Mouse (Mus musculus): Measurements from ENCODE around the gene Zfp213. TPM values are rescaled to one million over a fixed set of nuclear protein-coding genes. Genes with fewer than 3 reads are reported as not detected.
A peak's percentile ranks its signal among the peaks of the same experiment; 100 is the strongest.

Gene Zfp213
- polyA plus RNA-seq, 1 experiment from 2014 or later = 21.3 TPM

DNA sequence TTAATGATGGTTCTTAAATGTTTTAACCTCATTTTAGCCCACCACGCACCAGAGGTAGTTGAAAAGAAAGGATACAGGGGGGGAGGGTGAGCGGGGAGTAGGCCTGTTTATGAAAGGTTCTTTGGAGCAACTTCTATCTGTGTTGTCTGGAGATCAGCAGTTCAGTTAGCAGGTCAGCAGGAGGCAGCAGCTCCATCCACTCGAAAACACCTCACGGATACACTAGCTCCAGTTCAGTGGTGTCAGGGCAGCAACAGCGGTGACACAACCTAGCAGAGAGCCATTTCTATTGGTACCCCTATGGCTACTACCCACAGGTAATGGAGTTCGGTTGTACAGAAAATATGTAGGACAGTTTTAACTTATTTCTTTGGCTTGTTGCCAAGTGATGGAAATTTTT lies 6.0 kb upstream of the Zfp213 start:
- no peaks in the 10 kb centered on the region for H3K9me3 ChIP-seq
- no peak overlapping the region for H3K27ac ChIP-seq
- no peak overlapping the region for H3K4me2 ChIP-seq (replicated peaks)
- peaks cover under 1% of the 10 kb centered on the region for H3K4me1 ChIP-seq
- H3K27me3 ChIP-seq (replicated peaks) = no peaks in the 10 kb centered on the region
- H3K9ac ChIP-seq = no peak overlapping the region
- H3K4me3 ChIP-seq = no peak overlapping the region
- H3K36me3 ChIP-seq = peaks cover 18% of the 10 kb centered on the region
- ATAC-seq (ENCODE audit: low FRiP score, low read depth) = no peak
- 49% methylated on average over 6 of the region's 6 CpGs for WGBS

DNA sequence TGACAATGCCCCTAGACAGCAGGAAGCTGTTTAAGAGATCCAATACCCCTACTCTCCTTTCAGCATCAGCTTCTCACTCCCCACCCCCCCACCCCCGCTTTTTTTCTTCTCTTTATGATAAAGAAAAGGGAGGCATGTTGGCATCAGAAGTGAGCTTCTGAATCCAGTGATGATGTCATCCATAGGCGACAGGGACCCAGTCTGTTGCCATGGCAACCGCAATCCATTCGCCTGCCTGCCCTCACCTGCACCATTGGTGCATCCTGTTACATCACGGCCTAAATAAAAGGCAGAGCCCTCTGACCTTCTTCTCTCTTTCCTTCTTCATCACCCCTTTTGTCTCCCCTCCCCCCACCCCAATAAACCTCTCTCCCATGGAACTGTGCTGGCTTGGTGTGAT lies 4.3 kb upstream of the Zfp213 start:
- H3K4me1 ChIP-seq = peaks cover 5% of the 10 kb centered on the region
- no peak for ATAC-seq (ENCODE audit: low FRiP score, low read depth)
- 39% methylated on average over 5 of the region's 5 CpGs for WGBS
- no peak overlapping the region for H3K4me2 ChIP-seq (replicated peaks)
- no peak overlapping the region for H3K9ac ChIP-seq
- 0 out of 2 replicates have a peak, but pooled peaks cover 3% of the 10 kb centered on the region for H3K36me3 ChIP-seq
- no peak overlapping the region for H3K4me3 ChIP-seq
- no peaks in the 10 kb centered on the region for H3K27me3 ChIP-seq (replicated peaks)
- H3K9me3 ChIP-seq = no peaks in the 10 kb centered on the region
- no peak overlapping the region for H3K27ac ChIP-seq

DNA sequence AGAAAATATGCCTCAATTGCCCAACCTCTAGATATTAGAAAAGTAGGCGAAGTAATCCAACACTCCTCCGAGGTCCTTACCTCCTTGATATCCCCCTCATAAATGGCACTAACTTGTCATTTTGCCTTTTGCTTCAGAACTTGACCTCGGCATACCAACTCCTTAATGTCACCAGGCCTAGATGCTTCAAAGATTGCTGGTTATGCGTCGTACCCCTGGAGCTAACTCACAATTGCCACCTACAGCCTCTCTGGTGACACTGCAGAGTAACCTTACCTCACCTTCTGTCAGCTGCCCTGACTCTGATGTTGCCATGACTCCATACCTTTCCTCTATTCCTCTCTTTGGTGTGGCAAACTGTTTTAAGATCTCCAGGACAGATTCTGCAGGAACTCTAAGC lies 2.7 kb upstream of the Zfp213 start:
- ATAC-seq (ENCODE audit: low FRiP score, low read depth) = no peak
- Histone ChIP-seq H3K4me3 (no peak overlapping the region), H3K9me3 (no peaks in the 10 kb centered on the region), H3K4me1 (peaks cover 5% of the 10 kb centered on the region), H3K36me3 (no peaks in the 10 kb centered on the region), H3K9ac (no peak overlapping the region), H3K27ac (no peak overlapping the region), H3K4me2 (replicated peaks) (no peak overlapping the region), H3K27me3 (replicated peaks) (no peaks in the 10 kb centered on the region)
- WGBS = 63% methylated on average over 5 of the region's 5 CpGs

DNA sequence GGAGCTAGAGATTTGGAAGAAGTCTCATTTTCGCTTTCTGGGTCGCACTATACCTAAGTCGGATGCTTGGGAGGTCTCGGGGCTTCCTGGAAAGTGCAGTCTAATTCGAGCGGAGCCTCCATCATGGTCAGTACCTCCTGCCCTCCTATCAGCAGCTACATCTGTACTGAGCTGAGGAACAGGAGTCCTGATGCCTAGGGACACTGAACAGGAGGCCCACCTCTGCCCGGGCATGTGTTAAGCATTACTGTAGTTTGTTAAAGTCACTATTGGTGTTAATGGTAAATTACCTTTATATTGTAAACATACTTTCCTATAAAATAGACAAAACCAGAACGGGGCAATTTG lies 304 bp upstream of the Zfp213 start:
- peak; percentile 85 for ATAC-seq (ENCODE audit: low FRiP score, low read depth)
- H3K9me3 ChIP-seq = no peaks in the 10 kb centered on the region
- no peak overlapping the region; the same call in 1 of the 2 replicates for H3K27ac ChIP-seq
- H3K36me3 ChIP-seq = peaks cover 22% of the 10 kb centered on the region
- peak overlapping the region; percentile 76 for H3K4me3 ChIP-seq
- WGBS = 1% methylated on average over 8 of the region's 8 CpGs
- no peaks in the 10 kb centered on the region for H3K27me3 ChIP-seq (replicated peaks)
- H3K4me2 ChIP-seq (replicated peaks) = peak overlapping the region; percentile 63
- peaks cover 5% of the 10 kb centered on the region for H3K4me1 ChIP-seq
- H3K9ac ChIP-seq = peak overlapping the region; percentile 81

DNA sequence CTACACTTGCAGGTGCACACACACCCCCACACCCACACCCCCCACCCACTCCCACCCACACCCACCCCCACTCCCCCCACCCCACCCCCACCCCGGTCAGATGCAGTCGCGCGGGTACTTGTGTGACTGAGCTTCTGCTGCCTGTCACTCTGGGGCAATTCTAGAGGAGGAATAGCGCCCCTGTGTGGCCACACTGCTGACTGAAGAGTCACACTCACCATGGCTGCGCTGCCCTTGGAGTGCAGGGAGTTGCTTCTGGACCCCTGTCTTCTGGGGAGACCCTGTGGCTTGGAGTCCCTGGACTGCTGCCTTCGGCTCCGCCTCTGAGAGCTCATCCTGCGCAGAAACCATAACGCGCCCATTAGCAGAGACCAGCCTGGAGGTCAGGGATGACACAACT lies 4.3 kb downstream of the Zfp213 start:
- no peak overlapping the region for H3K4me3 ChIP-seq
- H3K9me3 ChIP-seq = no peaks in the 10 kb centered on the region
- no peaks in the 10 kb centered on the region for H3K27me3 ChIP-seq (replicated peaks)
- H3K9ac ChIP-seq = no peak overlapping the region
- WGBS = 55% methylated on average over 11 of the region's 11 CpGs
- H3K27ac ChIP-seq = no peak overlapping the region
- ATAC-seq (ENCODE audit: low FRiP score, low read depth) = no peak
- H3K4me1 ChIP-seq = peaks cover 2% of the 10 kb centered on the region
- H3K36me3 ChIP-seq = peaks cover 66% of the 10 kb centered on the region
- H3K4me2 ChIP-seq (replicated peaks) = no peak overlapping the region

DNA sequence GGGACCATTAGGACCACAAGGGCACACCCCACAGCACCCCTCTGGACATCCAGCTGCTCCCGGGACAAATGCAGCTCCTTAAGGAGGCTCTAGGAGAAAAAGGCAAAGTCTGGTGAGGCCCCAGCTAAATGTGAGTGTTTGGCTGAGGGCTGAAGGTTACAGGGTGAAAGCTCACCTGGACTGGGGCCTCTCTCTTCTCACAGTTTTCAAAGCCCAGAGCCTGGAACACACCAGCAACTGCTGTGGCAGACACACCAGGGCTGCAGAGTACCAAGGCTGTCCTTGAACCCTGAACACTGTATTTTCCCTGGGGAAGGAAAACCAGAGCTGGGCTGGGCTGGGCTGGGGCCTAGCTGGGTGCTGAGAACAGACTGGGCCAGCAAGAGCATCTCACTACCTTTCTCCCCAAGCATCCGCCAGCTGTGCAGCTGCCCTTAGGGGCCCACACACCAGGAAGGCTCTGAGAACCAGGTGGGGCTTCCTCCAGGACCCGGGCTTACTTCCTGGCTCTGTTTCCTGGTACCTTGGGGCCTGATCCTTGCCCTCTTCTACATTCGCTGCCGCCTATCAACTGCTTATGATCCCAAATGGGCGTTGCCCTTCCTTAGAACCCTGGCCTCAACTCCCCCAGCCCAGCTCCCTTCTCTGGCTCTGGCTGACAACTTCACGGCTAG lies 8.7 kb downstream of the Zfp213 start:
- 85% methylated on average over 7 of the region's 7 CpGs for WGBS
- Histone ChIP-seq H3K9ac (no peak overlapping the region), H3K4me3 (no peak overlapping the region), H3K4me1 (peaks cover 3% of the 10 kb centered on the region), H3K27ac (no peak overlapping the region), H3K9me3 (no peaks in the 10 kb centered on the region), H3K36me3 (peaks cover 54% of the 10 kb centered on the region), H3K4me2 (replicated peaks) (no peak overlapping the region), H3K27me3 (replicated peaks) (no peaks in the 10 kb centered on the region)
- no peak for ATAC-seq (ENCODE audit: low FRiP score, low read depth)

DNA sequence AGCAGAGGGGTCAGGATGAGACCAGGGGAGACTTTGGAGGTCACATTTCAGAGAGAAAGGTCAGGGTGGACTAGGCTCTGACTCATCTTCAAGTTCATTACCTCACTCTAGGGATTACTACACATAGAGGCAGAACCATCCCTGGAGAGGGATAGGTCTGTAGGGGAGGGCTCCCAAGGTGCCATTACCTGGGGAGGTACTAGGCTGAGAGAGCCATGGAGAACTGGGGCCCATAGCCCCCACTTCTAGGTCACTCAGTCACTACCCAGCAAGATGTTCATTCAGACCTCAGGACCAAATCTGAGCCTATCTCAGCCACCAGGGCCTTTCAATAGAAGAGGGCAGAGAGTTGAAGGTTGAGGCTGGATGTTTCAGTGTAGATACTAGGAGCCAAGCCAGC lies 9.7 kb downstream of the Zfp213 start:
- peaks cover 3% of the 10 kb centered on the region for H3K4me1 ChIP-seq
- H3K4me2 ChIP-seq (replicated peaks) = no peak overlapping the region
- no peak overlapping the region; the same call in 1 of the 2 replicates for H3K9ac ChIP-seq
- no peaks in the 10 kb centered on the region for H3K9me3 ChIP-seq
- H3K4me3 ChIP-seq = no peak overlapping the region
- peaks cover 44% of the 10 kb centered on the region for H3K36me3 ChIP-seq
- H3K27me3 ChIP-seq (replicated peaks) = no peaks in the 10 kb centered on the region
- no peak overlapping the region for H3K27ac ChIP-seq
- ATAC-seq (ENCODE audit: low FRiP score, low read depth) = no peak

DNA sequence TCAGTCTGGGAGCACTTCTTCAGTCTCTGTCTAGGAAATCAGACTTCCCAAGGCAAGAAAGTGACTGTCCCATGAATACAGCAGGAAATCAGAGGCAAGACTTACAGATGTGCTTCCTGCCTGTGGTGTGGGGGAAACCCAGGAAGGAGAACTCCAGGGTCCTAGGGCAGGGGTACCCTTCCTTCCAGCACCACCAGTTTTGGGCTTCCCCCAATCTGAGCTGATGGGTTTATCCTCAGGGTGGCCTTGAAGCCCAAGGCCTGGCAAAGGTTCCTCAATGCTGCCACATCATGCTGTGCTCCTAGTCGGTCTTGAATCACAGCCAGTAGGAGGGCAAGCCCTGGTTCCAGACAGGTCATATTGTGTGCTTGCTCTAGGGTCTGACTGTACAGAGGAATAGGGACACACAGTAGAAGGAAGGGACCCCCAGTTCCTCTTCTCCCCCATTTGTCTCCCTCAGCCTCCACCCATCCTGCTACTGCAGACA lies 10.4 kb downstream of the Zfp213 start:
- Histone ChIP-seq H3K27me3 (replicated peaks) (no peaks in the 10 kb centered on the region), H3K4me3 (no peak overlapping the region), H3K27ac (no peak overlapping the region), H3K36me3 (peaks cover 37% of the 10 kb centered on the region), H3K9me3 (no peaks in the 10 kb centered on the region), H3K9ac (no peak overlapping the region; the same call in 1 of the 2 replicates), H3K4me2 (replicated peaks) (no peak overlapping the region), H3K4me1 (peaks cover 3% of the 10 kb centered on the region)
- 57% methylated on average over 1 of the region's 1 CpGs for WGBS
- ATAC-seq (ENCODE audit: low FRiP score, low read depth) = no peak

DNA sequence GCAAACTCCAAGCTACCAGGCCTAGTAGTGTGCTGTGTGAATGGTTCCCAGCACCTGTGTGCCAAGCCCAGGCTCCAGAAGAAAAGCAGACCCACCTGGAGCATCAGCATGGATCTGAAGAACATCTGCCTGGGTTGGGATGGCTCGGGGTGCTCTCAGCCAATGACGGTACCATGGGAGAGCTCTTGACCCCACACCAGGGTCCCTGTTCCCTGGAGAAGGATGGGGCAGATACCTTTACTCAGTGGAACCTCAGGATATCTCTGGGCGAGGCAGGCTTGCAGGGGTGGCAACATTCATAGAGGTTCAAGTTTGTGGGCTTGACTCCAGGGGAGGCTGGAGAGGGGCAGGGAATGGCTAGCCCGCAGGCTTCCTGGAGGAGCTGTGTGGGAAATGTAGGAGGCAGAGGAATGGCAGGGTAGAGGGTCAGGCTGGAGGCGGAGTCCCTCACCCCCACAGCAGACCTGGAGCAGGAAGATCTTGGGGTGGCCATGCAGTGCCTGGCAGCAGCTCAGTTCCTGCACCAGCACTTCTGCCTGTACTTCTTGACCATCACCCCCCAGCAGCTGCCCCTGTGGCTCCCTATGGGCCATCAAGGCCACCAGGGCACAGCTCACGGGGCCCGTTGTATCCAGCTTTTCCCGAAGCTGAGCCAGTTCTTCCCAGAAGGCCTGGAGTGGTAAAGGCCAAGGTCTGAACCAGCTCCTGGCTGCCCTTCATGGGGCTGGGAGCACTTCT lies 11.0 kb downstream of the Zfp213 start:
- H3K9ac ChIP-seq = no peak overlapping the region
- H3K4me2 ChIP-seq (replicated peaks) = no peak overlapping the region
- no peak overlapping the region for H3K27ac ChIP-seq
- no peaks in the 10 kb centered on the region for H3K9me3 ChIP-seq
- no peak for ATAC-seq (ENCODE audit: low FRiP score, low read depth)
- H3K4me1 ChIP-seq = peaks cover 3% of the 10 kb centered on the region
- WGBS = 84% methylated on average over 8 of the region's 8 CpGs
- H3K4me3 ChIP-seq = no peak overlapping the region
- no peaks in the 10 kb centered on the region for H3K27me3 ChIP-seq (replicated peaks)
- peaks cover 31% of the 10 kb centered on the region for H3K36me3 ChIP-seq

DNA sequence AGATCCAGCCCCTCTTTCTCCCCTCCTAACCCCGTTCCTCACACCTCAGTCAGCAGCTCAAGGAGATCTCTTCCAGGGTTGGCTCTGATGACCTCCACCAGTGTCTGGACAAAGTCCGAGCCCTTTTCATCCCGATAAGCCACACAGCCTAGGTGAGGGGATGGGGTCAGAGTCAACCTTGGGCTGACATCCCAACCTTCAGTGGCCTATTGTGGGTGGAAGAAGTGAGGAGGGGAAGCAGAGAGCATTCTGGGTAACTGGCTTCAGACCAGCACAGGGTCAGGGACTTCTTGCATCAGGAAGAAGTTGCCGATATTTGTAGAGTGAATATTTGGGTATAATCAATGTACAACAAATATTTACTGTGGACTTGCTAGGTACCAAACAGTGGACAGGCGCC lies 12.1 kb downstream of the Zfp213 start:
- Histone ChIP-seq H3K4me3 (no peak overlapping the region), H3K27ac (no peak overlapping the region), H3K27me3 (replicated peaks) (no peaks in the 10 kb centered on the region), H3K9me3 (no peaks in the 10 kb centered on the region), H3K36me3 (peaks cover 20% of the 10 kb centered on the region), H3K9ac (no peak overlapping the region), H3K4me1 (peaks cover 3% of the 10 kb centered on the region), H3K4me2 (replicated peaks) (no peak overlapping the region)
- ATAC-seq (ENCODE audit: low FRiP score, low read depth) = no peak
- WGBS = 63% methylated on average over 5 of the region's 5 CpGs

DNA sequence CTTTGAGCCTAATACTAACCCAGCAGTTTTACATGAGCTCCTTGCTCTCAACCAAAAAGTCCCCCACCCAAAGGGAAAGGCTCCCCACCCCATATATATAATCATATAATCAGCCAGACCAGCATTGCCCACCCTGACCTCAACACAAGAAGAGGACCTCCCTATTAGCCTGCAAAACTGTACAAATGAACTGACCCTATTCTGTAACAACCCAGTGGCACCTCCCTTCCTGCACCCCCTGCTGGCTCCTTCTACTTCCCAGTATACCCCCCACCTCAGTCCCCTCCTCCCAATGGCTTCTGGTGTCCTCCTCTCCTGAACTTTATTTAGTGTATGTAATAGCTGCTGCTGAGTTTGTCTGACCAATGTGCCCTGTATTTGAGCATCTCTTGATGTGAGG lies 12.6 kb downstream of the Zfp213 start:
- Histone ChIP-seq H3K4me1 (peaks cover 3% of the 10 kb centered on the region), H3K27me3 (replicated peaks) (no peaks in the 10 kb centered on the region), H3K9ac (peak overlapping the region; percentile 49), H3K27ac (no peak overlapping the region), H3K4me2 (replicated peaks) (peak overlapping the region; percentile 74), H3K4me3 (peak overlapping the region; percentile 54), H3K36me3 (peaks cover 15% of the 10 kb centered on the region), H3K9me3 (no peaks in the 10 kb centered on the region)
- ATAC-seq (ENCODE audit: low FRiP score, low read depth) = no peak

DNA sequence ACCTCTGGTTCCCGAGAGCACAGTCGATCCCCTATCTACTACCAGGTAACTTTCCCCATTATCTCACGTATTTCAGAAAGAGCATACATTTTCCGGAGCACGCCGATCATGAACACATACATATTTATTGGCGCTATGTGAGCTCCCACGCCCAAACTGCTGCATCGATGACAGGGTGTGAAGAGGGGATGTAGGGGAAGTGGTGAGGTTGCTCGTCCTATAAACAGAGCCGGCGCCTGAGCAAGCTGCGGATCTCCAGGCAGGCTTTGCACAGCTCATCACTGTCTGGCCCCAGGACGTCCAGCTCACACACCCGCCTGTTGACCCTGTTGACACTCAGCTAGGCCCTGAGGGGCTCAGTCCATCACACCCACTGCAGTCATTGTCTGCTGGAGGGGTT lies 13.2 kb downstream of the Zfp213 start:
- Histone ChIP-seq H3K4me1 (peaks cover 3% of the 10 kb centered on the region), H3K9ac (peak overlapping the region; percentile 49), H3K27me3 (replicated peaks) (no peaks in the 10 kb centered on the region), H3K4me3 (peak overlapping the region; percentile 54), H3K4me2 (replicated peaks) (peak overlapping the region; percentile 74), H3K27ac (0 out of 2 replicates have a peak overlapping the region, but pooled peaks have one; percentile 10), H3K9me3 (no peaks in the 10 kb centered on the region), H3K36me3 (peaks cover 9% of the 10 kb centered on the region)
- 0 out of 2 replicates have a peak, but pooled peaks have one; percentile 10 for ATAC-seq (ENCODE audit: low FRiP score, low read depth)
- WGBS = under 1% methylated on average over 15 of the region's 15 CpGs

Measured in neural tube, embryonic 12.5 days (tissue).